Mouse (Mus musculus) heart, embryonic 14.5 days (tissue): ENCODE measurements around the gene Ing3. TPM values are rescaled to one million over a fixed set of nuclear protein-coding genes. Genes with fewer than 3 reads are reported as not detected.

Experiments used
- ATAC-seq: fragments of 200-750 bp; cut with Nextera tagmentation; 2 replicates; pipeline ENCODE4 v1.8.0; 2017; ENCODE audit warnings: low read depth, moderate TSS enrichment; ENCODE audit not compliant: insufficient number of reproducible peaks, insufficient read depth, low FRiP score
- H3K27ac ChIP-seq, 2 experiments: fragments of 200-500 bp in 1 of 2; fragments of 300-500 bp in 1 of 2; sonication (generic) in 1 of 2; replicated peaks in 1 of 2; 2 replicates each; pipeline ENCODE4 v1.5.1; 2012 to 2014; ENCODE audit warnings: low read depth in 2 of 2, low read length in 2 of 2, control low read depth in 1 of 2, mild to moderate bottlenecking in 1 of 2, mixed read lengths in 1 of 2; ENCODE audit not compliant: control insufficient read depth in 1 of 2, insufficient read depth in 1 of 2
- H3K27me3 ChIP-seq: fragments of 300-500 bp; sonication (generic); 2 replicates; pipeline ENCODE4 v1.6.1; 2014; ENCODE audit warnings: mild to moderate bottlenecking, low read length, control low read depth; ENCODE audit not compliant: control insufficient read depth, insufficient read depth
- H3K36me3 ChIP-seq: fragments of 300-500 bp; sonication (generic); 2 replicates; pipeline ENCODE4 v1.6.1; 2014; ENCODE audit warnings: mild to moderate bottlenecking, control low read depth, low read length, mixed read lengths; ENCODE audit not compliant: control insufficient read depth, insufficient read depth
- H3K4me1 ChIP-seq, 2 experiments: fragments of 200-500 bp in 1 of 2; fragments of 300-500 bp in 1 of 2; sonication (generic) in 1 of 2; 2 replicates each; pipeline ENCODE4 v1.6.1; 2012 to 2014; ENCODE audit warnings: low read length in 2 of 2, control low read depth in 1 of 2, mixed read lengths in 1 of 2; ENCODE audit not compliant: control insufficient read depth in 2 of 2, insufficient read depth in 2 of 2
- H3K4me2 ChIP-seq: fragments of 300-500 bp; sonication (generic); 2 replicates; pipeline ENCODE4 v1.6.1; 2014; ENCODE audit warnings: mild to moderate bottlenecking, low read length
- H3K4me3 ChIP-seq, 2 experiments: fragments of 200-500 bp in 1 of 2; fragments of 300-500 bp in 1 of 2; sonication (generic) in 1 of 2; 2 replicates each; pipeline ENCODE4 v1.5.1; 2012 to 2014; ENCODE audit warnings: low read length in 2 of 2, mild to moderate bottlenecking in 2 of 2, control low read depth in 1 of 2, low read depth in 1 of 2, moderate library complexity in 1 of 2; ENCODE audit not compliant: control insufficient read depth in 1 of 2, insufficient read depth in 1 of 2
- H3K9ac ChIP-seq: fragments of 300-500 bp; sonication (generic); 2 replicates; pipeline ENCODE4 v1.6.1; 2014; ENCODE audit warnings: mild to moderate bottlenecking, low read length
- H3K9me3 ChIP-seq: fragments of 300-500 bp; sonication (generic); 2 replicates; pipeline ENCODE4 v1.6.1; 2016; ENCODE audit warnings: low read length, control low read depth; ENCODE audit not compliant: control insufficient read depth
- WGBS: fragments of 180-500 bp; shearing (Covaris S2); extraction: QIAGEN DNeasy Blood & Tissue Kit; methylation state at CpG from one replicate; pipeline ENCODE4 v1.1.7; 2014; 5-methylcytosine and 5-hydroxymethylcytosine counted together
- polyA plus RNA-seq: library from polyadenylated mRNA; unstranded; fragments of >200 nt; fragmentation: Nextera tagmentation; extraction: Ambion mirVana; gene quantifications from 2 replicates; pipeline ENCODE4 v1.2.1, GENCODE M21; 2014

The Ing3 gene
- polyA plus RNA-seq, 1 experiment from 2014 or later, result 31.9 TPM

- Histone ChIP-seq H3K4me2 (peak overlapping the region; percentile 14; the same call in 1 of the 2 replicates), H3K27ac (peak overlapping the region in 1 of 2 experiments; percentile 19; a peak in 2 of 4 replicates)
- 13% methylated on average over 6 of the region's 6 CpGs for WGBS
Measured at GRCm38 (mm10) chr6:22003200-22003587, 53.8 kb downstream of the Ing3 start.

GRCm38 (mm10) chr6:22003959-22004543 is 54.7 kb downstream of the Ing3 start:
- no peak for ATAC-seq
- Histone ChIP-seq H3K27ac (no peak overlapping the region), H3K4me3 (no peak overlapping the region), H3K27me3 (no peaks in the 10 kb centered on the region), H3K9me3 (no peaks in the 10 kb centered on the region), H3K4me1 (peaks cover 3 to 11% of the 10 kb centered on the region in 2 experiments; a peak in 2 of 4 replicates), H3K4me2 (no peak overlapping the region), H3K9ac (no peak overlapping the region), H3K36me3 (no peaks in the 10 kb centered on the region)
- 83% methylated on average over 10 of the region's 10 CpGs for WGBS

More at GRCm38 (mm10) chr6:22003200-22003587, 53.8 kb downstream of the Ing3 start:
- no peak for ATAC-seq
- Histone ChIP-seq H3K4me3 (no peak overlapping the region), H3K4me1 (peaks cover 3 to 11% of the 10 kb centered on the region in 2 experiments; a peak in 3 of 4 replicates), H3K36me3 (no peaks in the 10 kb centered on the region), H3K9ac (no peak overlapping the region), H3K9me3 (no peaks in the 10 kb centered on the region), H3K27me3 (no peaks in the 10 kb centered on the region)

GRCm38 (mm10) chr6:22008346-22008745 is 59.0 kb downstream of the Ing3 start:
- H3K27me3 ChIP-seq, result no peaks in the 10 kb centered on the region
- no peak overlapping the region for H3K27ac ChIP-seq
- no peaks in the 10 kb centered on the region for H3K4me1 ChIP-seq
- H3K9me3 ChIP-seq, result no peaks in the 10 kb centered on the region
- H3K9ac ChIP-seq, result no peak overlapping the region
- 90% methylated on average over 7 of the region's 7 CpGs for WGBS
- H3K4me2 ChIP-seq, result no peak overlapping the region
- ATAC-seq, result no peak
- no peaks in the 10 kb centered on the region for H3K36me3 ChIP-seq
- H3K4me3 ChIP-seq, result no peak overlapping the region

- Histone ChIP-seq H3K9ac (no peak overlapping the region), H3K4me1 (no peaks in the 10 kb centered on the region), H3K4me2 (no peak overlapping the region), H3K27ac (no peak overlapping the region), H3K27me3 (no peaks in the 10 kb centered on the region), H3K36me3 (no peaks in the 10 kb centered on the region), H3K4me3 (no peak overlapping the region), H3K9me3 (no peaks in the 10 kb centered on the region)
- no peak for ATAC-seq
- 87% methylated on average over 12 of the region's 12 CpGs for WGBS
Measured at GRCm38 (mm10) chr6:22010258-22010657, 60.9 kb downstream of the Ing3 start.

GRCm38 (mm10) chr6:22010761-22011281 is 61.5 kb downstream of the Ing3 start:
- no peak overlapping the region for H3K4me3 ChIP-seq
- H3K9ac ChIP-seq, result no peak overlapping the region
- WGBS, result 84% methylated on average over 11 of the region's 11 CpGs
- no peaks in the 10 kb centered on the region for H3K27me3 ChIP-seq
- H3K9me3 ChIP-seq, result no peaks in the 10 kb centered on the region
- H3K4me1 ChIP-seq, result no peaks in the 10 kb centered on the region
- no peak overlapping the region for H3K27ac ChIP-seq
- no peak overlapping the region for H3K4me2 ChIP-seq
- H3K36me3 ChIP-seq, result no peaks in the 10 kb centered on the region
- no peak for ATAC-seq

- WGBS, result 57% methylated on average over 2 of the region's 2 CpGs
- H3K36me3 ChIP-seq, result no peaks in the 10 kb centered on the region
- ATAC-seq, result no peak
- H3K4me3 ChIP-seq, result no peak overlapping the region
- H3K27me3 ChIP-seq, result no peaks in the 10 kb centered on the region
- H3K4me2 ChIP-seq, result no peak overlapping the region
- no peak overlapping the region for H3K27ac ChIP-seq
- no peaks in the 10 kb centered on the region for H3K9me3 ChIP-seq
- H3K4me1 ChIP-seq, result no peaks in the 10 kb centered on the region
- H3K9ac ChIP-seq, result no peak overlapping the region
Measured at GRCm38 (mm10) chr6:22011546-22011945, 62.2 kb downstream of the Ing3 start.

- H3K4me1 ChIP-seq, result no peaks in the 10 kb centered on the region
- H3K27ac ChIP-seq, result no peak overlapping the region
- no peak overlapping the region for H3K4me2 ChIP-seq
- no peak overlapping the region for H3K4me3 ChIP-seq
- H3K9me3 ChIP-seq, result no peaks in the 10 kb centered on the region
- WGBS, result 69% methylated on average over 5 of the region's 5 CpGs
- no peaks in the 10 kb centered on the region for H3K36me3 ChIP-seq
- no peak overlapping the region for H3K9ac ChIP-seq
- no peak for ATAC-seq
- no peaks in the 10 kb centered on the region for H3K27me3 ChIP-seq
Measured at GRCm38 (mm10) chr6:22012099-22012498, 62.7 kb downstream of the Ing3 start.

GRCm38 (mm10) chr6:22012501-22012900 is 63.1 kb downstream of the Ing3 start:
- Histone ChIP-seq H3K27me3 (no peaks in the 10 kb centered on the region), H3K9me3 (no peaks in the 10 kb centered on the region), H3K4me2 (no peak overlapping the region), H3K4me3 (no peak overlapping the region), H3K36me3 (no peaks in the 10 kb centered on the region), H3K27ac (no peak overlapping the region), H3K9ac (no peak overlapping the region), H3K4me1 (no peaks in the 10 kb centered on the region)
- WGBS, result 70% methylated on average over 5 of the region's 5 CpGs
- ATAC-seq, result no peak
